Mouse (Mus musculus) cortical plate, adult 2 months (tissue): Measurements from ENCODE around the gene Fam171a2.

Source experiments
- CTCF ChIP-seq: fragments of 200-500 bp; IDR thresholded peaks from 2 replicates; pipeline ENCODE4 v1.5.1; 2011; ENCODE audit warnings: mild to moderate bottlenecking, control low read depth, low read length; ENCODE audit not compliant: insufficient read depth; ENCODE audit errors: extremely low read depth
- POLR2A ChIP-seq: fragments of 200-500 bp; IDR thresholded peaks from 2 replicates; pipeline ENCODE4 v1.6.1; 2011; ENCODE audit warnings: mild to moderate bottlenecking, low read length, control low read depth; ENCODE audit not compliant: insufficient read depth; ENCODE audit errors: extremely low read depth

DNA sequence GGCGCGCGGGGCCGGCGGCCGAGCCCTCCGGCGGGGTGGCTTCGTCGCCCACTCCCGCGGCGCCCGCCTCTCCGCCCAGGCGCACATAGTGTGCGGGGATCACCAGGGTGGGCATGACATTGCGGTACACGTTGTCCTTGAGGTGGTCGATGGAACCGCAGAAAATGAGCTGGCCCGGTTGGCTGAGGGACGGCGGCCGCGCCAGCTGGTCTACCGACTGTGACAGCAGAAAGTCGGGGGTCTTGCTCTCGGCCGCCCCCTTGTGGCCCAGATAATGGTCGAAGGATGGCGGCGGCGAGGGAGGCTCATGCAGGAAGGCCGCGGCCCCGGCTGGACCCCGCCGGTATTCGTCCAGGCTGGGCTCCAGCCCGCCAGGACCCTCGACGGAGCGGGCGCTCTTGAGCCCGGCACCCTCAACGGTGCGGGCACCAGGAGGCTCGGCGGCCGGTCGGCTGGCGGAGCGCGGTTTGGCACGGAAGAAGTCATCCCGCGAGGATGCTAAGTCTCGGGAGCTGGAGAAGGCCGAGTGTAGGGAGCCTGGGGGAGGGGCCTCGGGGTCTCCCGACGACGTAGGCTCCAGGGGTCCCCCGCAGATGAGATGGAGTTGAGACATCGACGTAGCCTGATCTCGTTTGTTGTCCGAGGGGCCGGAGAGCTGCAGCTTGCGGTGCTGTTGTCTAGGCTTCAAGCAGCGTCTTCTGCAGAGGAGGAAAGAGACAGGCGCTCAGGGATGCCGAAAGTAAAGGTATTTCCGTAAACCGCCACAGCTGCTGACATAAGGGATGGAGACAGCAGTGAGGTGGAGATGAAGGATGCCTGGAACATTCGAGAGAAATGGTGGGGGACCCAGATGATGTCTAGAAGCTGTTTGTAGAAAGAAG, 9.0 kb downstream of the Fam171a2 start:
- TF ChIP-seq CTCF (peak; percentile 34; the same call in 1 of the 2 replicates), POLR2A (no peak)
